Mouse (Mus musculus): Measurements from ENCODE around the gene Agbl5.

Agbl5 gene

DNA sequence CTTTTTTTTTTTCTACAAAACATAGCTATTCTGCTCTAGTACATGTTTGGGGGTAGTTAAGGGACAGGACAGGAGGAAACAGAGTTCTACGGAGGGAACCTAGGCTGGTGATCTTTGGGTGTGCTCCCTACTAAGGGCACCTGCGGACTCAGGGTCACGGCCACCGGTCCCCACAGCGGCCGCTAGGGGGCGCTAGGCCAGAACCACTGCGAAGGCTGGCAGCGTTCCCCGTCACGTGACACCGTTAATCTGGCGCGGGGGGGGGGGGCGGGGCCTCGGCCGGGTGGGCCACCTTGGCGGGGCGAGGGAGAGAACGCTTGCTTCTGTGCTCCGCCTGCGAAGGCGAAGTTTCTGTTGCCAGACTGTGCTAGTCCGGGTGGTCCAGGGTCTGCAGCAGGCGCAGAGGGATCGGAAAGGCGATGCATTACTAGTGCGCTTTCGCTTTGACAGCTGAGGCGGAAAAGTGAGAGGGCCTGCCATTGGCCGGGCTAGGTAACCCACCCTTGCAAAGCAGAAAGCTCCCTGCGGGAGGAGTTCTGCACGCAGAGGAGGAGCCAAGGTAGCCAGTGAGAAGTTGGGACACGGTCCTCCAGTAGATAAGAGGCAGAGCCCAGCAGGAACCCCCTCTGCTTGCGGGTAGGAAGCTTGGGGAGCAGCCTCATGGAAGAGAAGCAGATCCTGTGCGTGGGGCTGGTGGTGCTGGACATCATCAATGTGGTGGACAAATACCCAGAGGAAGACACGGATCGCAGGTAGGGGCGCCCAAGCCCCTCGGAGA is 33.0 kb downstream of the Agbl5 start, which contains the start of gene Khk:
Gene Khk, plus strand, starts transcription at position 176 of the 778 bp plus-strand sequence.
- DNase-seq = peak; percentile 95

DNA sequence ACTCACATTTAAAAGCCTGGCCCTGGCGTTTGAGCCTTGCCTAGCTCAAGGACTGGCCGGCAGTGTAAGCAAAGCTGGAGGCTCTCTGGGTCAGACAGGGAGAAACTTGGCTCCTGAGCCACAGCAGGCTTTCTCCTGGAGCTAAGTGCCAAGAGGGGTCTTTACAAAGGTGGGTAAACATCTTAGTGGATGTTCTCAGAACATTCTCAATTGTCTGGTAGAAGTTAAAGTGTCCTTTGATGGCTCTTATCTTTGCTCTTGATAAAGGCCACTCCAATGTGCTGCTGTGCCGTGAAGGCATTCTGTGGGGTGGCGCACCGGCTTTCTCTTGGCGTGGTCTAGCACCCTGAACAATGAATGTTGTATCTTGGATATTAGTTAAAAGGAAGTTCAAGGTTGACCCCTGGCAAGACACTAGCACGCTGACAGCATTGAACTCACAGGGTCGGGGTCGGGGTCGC is 34.1 kb downstream of the Agbl5 start:
- DNase-seq = peak; percentile 38

DNA sequence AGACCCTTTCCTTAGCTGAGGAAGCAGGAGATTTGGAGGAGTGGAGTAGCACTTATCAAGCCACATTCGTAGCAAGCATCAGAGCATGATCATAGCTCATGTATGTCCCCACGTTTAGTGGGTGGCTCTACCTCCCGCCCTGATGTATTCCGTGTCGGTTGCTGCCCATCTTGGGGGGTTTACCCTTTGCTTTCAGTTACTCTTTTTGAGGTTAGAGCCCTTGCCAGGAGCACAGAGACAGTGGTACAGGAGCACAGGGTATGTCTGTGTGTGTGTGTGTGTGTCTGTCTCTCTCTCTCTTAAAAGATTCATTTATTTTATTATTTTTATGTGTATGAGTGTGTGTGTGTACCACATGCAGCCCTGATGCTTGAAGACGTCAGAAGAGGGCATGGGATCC is 34.6 kb downstream of the Agbl5 start:
- no peak for DNase-seq

DNA sequence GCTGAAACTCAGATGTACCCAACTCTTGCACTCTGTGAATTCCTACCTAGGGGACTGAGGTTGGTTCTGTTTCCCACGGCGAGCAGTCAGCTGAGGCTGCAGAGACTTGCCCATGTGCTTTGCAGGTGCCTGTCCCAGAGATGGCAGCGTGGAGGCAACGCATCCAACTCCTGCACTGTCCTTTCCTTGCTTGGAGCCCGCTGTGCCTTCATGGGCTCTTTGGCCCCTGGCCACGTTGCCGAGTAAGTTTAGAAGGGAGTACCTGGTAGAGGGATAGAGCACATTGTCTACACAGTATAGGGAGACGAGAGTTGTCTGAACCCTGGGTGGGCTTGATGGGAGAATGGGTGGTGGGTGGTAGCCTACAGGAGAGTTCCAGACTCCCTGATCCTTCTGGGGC is 36.1 kb downstream of the Agbl5 start:
- peak; percentile 40 for DNase-seq

DNA sequence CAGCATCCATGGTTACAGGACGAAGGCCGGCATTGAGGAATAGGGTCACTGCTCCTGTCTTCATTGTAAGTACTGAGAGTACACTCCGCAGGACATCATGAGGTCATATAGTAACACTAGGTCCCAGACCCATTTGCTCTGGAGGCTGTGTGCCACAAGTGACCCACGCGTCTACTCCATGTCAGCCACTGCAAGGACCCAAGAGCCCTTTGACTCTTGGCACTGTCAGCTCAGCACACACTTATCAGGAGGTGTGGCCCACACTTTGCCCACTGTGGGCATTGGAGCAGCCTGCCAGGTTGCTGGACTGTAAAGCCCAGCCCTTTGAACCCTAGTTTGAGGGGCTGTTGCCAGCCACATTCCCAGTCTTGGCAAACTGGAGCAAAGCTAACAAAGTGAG is 36.7 kb downstream of the Agbl5 start:
- peak; percentile 95 for DNase-seq

DNA sequence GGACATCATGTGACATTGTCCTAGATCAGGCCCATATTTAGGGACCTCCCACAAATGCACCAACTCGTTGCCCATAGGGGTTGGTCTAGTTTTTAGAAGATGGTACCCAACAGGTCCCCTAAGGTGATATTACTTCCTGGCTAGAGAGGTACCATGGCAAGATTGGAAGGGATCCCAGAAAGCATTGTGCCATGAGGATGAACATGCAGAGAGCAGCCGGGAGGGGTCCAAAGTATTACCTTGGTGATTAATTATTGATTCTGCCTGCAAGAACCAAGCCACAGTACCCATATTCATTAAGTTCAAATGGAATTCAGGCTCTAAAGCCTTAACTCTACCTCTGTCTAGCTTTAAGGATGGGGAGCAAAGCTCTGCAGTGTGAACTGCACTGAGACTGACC is 37.6 kb downstream of the Agbl5 start:
- DNase-seq = peak; percentile 95

DNA sequence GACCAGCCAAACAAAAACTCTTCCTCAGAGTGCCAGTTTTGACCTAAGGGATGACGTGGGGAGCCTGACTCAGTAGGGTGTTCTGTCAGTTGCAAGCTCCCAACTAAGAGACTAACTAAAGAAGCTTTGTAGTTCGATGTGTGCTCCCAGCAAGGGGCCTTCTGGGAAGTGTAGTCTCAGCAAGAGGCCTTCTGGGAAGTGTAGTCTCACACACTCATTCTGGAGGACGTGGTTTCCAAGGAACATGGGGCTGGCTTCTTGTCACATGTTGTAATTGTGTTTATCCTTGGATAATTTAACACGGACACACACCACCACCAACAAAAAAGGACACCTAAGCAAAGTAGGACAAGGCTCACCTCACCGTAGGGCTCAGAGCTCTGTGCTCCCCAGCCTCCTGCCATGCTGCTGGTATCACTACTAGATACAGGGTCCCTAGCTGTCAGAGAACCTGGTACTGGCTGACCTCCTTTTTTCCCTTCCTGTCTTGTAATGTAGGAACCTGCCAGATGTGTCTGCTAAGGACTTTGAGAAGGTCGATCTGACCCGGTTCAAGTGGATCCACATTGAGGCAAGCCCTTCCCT is 39.5 kb downstream of the Agbl5 start:
- DNase-seq = peak; percentile 70

DNA sequence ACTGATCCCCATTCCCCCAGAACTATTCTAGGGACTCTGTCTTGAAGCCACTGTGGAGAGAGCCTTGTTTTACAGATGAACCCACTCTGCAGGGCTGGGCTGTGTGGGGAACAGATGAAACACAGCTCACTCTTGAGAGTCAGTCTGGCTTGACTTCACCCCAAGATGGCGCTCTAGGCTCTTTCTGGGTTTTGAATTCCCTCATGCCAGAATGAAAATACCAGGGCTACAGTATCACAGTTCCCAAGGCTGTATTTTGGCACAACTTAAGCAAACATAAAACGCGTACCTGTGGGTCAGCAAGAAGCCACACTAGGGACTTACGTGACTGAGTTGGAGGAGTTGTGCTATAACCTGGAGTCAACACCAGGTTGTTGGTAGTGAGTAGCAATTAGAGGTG is 41.6 kb downstream of the Agbl5 start:
- peak; percentile 81 for DNase-seq

DNA sequence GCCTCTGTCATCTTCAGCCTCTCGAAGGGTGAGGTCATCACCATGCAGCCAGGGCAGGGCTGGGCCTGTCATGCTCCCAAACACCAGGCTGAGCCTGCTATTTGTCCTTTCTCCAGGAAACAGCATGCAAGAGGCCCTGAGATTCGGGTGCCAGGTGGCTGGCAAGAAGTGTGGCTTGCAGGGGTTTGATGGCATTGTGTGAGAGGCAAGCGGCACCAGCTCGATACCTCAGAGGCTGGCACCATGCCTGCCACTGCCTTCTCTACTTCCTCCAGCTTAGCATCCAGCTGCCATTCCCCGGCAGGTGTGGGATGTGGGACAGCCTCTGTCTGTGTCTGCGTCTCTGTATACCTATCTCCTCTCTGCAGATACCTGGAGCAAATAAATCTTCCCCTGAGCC is 42.4 kb downstream of the Agbl5 start:
- DNase-seq = peak; percentile 14

DNA sequence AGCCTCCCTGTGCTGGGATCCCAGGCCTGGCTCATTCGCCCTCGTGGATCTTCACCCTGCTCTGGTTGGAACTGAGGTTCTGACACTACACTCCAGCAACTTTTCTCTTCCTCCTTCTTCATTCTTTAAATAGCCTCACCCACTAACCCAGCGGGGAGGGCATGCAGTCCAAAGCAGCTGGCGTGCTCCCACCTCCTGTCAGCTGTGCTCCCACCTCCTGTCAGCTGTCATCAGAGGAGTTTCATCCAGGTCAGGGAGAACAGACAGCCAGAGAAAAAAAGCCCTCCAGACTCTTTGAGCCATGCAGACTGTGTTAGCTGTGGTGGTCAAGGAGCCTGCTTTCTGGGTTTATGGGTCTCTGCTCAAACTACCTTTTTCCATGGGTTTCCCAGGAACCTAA is 42.9 kb downstream of the Agbl5 start:
- DNase-seq = no peak

DNA sequence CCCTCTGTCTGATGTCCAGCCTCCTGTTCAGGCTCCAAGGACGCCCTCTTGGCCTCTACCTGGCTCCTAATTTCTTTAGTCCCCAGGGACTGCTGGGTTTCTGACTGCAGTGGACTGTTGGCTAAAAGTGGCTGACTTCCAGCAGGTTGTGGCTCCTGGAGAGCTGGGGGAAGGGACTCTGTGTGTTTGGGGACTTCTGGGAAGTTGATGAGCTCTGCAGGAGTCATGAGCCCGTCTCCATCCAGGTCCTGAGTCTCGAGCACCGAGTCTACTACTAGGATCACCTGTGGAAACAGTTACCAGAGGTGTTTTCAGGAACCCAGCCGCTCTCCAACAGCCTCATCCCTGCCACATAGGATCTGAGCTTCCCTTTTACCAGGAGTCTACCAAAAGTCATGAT is 45.2 kb downstream of the Agbl5 start:
- DNase-seq = peak; percentile 15

DNA sequence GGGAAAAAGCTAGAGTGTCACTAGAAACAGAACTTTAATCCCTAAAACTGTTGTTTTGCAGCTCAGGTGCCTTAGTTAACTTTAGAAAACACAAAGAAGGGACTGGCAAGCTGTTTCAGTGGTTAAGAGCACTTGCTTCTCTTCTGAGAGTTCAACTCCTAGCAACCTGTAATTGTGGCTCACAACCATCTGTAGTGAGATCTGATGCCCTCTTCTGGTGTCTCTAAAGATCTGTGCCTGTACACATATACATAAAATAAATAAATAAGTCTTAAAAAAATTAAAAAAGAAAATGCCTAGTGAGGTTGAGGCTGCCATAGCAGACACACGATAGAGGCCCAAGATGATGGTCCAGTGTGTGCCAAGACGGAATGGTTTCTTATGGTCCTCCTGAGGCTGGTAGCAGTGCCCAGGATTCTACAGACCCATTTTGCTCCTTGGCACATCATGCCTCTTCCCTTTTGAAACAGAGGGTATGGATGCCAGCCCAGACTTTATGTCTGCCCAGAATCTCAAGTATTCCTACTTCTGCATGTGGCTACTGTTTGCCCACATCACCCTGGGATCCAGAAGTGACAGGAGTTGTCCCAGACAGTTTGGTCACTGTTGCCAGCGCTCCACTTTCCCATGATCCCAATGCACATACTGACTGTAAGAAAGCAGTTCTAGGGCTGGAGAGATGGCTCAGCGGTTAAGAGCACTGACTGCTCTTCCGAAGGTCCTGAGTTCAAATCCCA is 46.4 kb downstream of the Agbl5 start:
- DNase-seq = peak; percentile 13

DNA sequence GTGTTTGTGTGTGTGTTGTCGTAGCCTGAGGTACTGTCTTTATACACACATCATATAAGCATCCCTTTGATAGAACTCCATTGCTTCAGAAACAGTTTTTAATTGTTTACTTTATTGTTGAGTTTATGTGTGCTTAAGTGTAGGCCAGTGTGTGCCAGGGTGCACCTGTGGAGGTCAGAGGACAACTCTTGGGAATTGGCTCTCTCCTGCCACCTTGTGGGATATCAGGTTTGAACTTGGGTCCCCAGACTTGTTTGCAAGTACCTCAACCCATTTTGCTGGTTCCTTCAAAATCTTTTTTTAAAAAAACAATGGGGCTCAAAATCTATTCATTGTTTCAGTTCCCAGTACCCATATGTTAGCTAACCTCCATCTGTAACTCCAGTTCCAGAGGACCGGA is 54.5 kb downstream of the Agbl5 start:
- DNase-seq = peak; percentile 70

DNA sequence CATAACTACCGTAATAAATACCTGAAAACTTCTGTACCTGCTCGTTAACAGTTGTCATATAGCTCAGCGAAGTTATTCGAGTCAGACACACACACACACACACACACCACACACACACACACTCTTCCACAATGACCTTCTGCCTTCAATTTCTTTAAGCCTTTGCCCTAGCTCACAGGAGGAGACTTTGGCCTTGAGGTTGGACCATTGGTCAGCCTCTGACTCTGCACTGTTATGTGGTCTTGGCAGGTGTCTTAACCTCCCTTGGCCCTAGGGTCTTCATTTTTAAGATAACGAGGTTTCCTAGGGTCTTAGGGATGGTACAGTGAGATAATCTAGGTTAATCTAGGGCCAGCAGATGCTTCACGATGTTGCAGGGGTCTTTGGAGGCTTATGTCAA is 55.9 kb downstream of the Agbl5 start:
- peak; percentile 81 for DNase-seq

DNA sequence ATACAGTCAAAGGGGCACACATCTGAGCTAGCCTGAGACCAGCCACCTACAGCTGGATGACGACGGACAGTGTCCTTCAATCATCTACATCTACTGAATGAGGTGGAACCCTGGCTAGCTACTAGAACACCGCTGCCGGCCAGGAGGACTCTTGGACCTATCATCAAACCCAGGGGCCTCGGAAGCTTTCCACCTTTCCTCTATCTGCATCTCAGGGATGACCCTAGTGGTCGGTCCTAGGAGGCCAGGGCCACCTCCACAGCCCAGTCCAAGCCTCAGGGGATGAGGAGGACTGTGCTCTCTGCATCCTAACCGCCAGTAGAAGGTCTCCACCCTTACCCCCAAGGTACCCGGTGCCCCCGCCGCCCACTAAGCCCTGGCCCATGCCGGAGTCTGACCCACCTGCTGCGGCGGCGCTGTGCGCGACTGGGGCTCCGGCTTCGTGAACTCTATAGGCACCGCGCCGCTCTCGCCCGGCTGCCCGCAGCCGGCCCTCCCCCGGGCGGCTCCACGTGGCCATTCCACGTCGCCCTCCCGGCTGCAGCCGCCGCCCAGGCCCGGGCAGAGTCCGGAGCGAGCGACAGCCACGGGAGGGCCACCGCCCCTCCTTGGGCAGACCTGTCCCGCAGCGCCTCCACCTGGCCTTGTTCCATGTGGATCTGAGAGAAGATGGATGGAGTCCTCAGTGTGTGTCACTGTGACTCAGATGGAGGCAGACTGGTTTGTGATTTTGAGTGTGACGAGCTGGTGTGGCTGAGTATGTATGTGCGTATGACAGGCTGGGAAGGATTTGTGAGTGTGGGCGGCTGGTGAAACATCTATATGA is 56.7 kb downstream of the Agbl5 start, which contains the start of gene Cgref1:
Gene Cgref1, minus strand, starts transcription at position 636 of the 826 bp plus-strand sequence.
- DNase-seq = peak; percentile 84

DNA sequence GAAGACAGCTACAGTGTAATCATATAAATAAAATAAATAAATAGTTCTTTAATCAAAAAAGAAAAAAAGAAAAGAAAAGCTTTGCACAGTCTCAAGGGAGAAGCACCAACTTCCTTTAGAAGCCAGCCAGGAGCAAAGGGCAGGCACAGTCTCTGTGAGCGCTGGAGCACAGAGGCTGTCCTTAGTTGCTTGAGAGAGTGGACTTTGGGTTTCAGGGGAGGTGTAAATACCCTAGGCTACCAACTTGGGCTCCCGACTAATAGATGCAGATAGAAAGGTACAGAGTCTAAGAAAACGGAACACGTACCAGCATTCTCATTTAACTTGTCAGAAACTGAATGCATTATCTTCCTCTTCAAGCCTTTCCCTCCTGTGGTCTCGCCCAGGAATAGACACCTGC is 60.1 kb downstream of the Agbl5 start:
- peak; percentile 83 for DNase-seq

DNA sequence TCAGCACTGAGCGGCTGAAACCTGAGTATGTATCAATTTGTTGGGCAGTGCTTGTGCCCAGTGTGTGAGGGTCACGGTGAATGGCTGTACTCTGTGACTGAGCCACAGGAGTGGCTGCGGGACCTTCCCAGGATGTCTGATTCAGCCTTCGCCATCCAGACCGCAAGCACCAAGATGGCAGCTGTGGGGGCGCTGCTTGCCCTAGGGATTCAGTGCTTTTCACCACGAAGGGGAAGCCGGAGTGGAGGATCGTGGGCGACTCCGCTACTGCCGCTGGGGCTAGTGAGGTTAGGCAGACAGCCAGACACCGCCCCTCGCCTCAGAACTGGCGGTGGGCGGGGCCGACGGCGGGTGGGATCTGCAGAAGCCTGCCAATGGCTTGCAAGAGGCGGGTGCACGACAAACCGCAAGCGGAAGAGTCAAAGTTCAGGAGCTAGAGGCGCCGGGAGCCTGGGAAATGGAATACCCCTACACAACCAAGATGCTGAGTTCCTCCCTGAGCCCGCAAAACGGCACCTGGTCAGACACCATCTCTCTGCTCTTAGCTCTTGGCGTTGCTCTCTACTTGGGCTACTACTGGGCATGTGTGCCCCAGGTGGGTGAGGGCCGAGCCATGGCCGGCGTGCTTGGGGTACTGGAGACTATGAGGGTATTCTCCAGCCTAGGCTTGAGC is 61.3 kb downstream of the Agbl5 start:
- peak; percentile 96 for DNase-seq

DNA sequence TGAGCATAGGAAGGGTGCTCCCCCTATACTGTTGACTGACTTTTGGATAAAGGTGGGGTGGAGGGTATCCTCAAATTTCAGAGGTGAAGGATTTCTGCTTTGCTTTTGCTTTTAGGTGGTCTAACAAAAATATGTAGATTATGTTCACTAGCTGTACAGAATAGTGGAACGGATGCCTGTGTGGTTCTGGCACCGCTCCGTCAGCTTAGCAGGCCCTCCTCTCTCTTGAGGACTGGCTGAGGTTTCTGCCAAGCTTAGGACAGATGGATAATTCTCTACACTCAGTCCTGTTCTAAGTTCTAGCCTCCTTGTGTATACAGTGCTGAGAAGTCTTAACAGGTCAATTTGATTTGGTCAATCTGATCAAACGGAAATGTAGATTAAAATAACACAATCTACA is 62.0 kb downstream of the Agbl5 start:
- no peak for DNase-seq

DNA sequence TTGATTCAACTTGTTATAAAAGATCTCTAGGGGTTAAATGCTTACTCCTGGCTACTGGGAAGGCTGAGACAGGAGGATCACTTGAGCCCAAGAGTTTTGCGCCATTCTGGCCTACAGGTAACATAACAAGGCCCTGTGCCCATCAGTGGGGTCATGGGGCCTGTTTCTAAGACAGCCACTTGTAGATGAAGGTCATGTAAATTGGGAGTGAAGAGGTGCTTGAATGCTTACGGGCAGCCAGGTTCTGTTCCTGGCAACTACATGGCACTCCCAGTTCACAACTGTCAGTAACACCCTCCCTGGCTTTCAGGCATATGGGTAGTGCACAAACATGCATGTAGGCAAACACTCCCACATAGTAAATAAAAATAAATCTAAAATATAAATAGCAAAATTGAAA is 62.4 kb downstream of the Agbl5 start:
- no peak for DNase-seq

DNA sequence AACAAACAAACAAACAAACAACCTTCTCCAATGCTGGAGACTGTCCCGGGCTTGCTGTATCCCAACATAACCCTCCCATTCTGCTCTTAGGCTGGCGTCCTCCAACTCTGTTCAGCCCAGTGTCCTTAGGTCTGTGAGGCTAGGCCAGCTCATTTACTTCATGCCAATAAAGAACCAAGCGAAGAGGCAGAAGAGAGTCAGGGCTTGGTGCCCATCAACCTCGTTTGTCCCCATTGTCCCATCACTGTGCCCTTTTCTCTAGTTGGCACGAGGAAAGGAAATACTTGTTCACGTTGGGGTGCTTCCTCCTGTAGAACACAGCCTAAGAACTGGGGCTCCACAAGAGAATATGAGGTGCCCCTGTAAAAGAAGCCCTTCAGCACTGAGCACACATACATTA is 63.2 kb downstream of the Agbl5 start:
- no peak for DNase-seq

DNA sequence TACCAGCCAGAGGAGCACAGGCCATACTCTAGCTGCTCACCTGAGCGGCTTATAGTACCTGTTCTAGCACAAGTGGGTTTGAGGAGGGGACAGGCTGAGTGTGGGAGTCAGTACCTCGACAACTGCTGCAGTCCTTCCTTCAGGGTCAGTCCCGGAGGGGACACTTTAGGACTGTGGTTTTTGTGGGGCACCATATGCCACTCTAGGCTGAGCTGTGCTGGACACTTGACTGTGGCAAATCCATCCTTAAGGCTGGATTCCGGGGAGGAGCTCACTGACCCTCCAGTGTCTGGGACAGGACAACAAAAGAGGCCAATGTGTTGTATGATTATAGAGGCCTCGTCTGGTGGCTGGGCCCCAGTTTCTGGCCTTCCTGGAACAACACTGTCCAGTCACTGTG is 64.1 kb downstream of the Agbl5 start:
- no peak for DNase-seq

DNA sequence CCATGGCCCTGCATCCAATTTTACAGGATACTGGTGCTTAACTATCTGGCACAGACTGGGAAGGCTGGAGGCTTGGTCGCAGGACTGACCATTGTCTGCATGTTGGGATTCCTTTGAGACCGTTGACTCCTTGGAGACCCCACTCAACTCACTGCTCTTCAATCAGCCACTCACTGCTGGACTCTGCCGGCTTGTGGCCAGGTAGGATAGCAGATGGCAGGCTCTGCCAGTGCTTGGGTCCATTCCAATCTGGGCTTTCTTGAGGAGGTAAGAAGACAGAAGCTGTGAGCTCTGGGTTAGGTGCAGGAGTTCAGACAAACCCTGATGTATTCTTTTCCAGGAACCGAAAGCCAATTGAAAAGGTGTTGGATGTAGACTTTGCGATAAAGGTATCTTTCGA is 65.6 kb downstream of the Agbl5 start:
- no peak for DNase-seq

Data from kidney, adult 9 months (tissue).